Mouse (Mus musculus) E14TG2a.4 (cell line): ENCODE data around the gene Ehmt2.

Experiments used
- CTCF ChIP-seq: conservative IDR thresholded peaks from 2 replicates; pipeline ENCODE4 v1.5.1; 2014; ENCODE audit warnings: low read length
- POU5F1 ChIP-seq: IDR thresholded peaks from 2 replicates; pipeline ENCODE4 v1.6.1; 2014; ENCODE audit warnings: low read length, borderline replicate concordance

- TF ChIP-seq CTCF (no peak), POU5F1 (no peak)
Observed at GRCm38 (mm10) chr17:34898160-34898586, at the start of gene Ehmt2, which contains the start of gene C2.
